Mouse (Mus musculus): ENCODE measurements around the gene Mif.
A peak's percentile ranks its signal among the peaks of the same experiment; 100 is the strongest.

The Mif gene

DNA sequence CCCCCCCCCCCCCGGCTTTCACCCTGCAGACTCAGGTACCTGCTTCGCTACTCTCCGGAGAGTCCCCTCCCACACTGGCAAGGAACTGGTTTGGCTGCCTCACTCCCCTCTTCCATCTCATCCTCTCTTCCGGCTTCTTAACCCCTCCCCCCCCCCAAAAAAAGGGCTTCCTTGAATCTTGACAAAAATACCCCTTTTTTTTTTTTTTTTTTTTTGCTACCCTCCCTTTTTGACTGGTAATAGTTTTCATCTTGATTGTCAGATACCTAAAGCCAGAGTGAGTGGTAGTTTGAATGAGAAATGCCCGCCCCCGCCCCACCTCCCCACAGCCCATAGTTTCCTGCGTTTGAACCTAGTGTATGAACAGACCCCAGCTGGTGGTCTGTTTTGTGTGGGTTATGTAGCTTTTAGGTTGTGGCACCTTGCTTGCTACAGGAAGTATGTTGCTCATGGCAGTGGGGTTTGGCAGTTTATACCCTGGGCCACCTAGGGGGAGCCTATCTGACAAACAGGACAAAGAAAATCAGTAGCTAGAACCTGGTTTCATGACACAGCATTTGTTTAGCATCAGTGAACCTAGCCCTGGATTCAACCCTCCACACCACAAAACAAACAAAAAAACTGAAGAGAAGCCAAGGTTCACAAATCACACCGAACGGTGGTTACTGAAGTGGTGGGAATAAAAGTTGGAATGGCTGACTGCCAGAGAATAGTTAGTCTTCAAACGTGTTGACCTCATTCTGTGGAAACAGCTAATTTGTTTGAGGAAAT is 24.1 kb downstream of the Mif start:
- DNase-seq: peak; percentile 95

DNA sequence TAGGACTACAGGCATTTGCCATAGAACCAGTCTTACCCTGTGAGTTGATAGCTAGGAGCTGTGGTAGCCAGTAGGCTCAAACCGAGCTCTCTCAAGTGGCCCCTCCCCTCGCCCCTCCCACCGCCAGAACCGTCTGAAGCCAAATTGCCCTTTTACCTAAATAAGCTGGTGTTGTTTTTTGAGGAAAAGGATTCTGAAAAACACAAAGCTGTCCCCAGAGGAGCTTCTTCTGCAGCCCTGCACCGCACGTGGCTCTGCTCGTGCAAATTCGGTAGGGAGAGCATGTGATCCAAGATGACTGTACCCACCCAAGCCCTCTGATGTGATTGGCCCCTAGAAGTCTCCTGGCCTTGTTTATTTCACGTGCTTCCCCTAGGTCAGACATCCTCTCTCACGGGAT is 24.7 kb downstream of the Mif start:
- DNase-seq: peak; percentile 96

GRCm38 (mm10) chr10:75834721-75835120 is 25.3 kb downstream of the Mif start:
- DNase-seq: no peak

DNA sequence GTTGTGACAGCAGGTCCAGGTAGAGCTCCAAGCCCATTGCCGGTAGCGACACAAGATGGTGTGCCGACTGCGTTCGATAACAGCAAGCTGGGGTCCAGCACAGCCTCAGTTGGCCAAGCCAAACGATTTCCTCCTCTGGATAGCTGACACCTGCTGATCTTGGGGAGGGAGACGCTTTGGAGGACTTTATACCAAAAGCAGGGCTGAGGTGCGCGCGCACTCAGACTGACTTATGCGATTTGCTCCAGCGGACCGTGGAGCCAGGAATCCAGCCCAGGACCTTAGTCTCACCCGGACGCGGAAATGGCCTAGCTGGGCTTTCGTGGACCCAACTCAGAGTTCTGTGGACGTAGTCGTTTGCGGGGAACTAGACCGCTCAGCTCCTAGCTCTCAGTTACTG is 25.8 kb downstream of the Mif start:
- DNase-seq: peak; percentile 95

- DNase-seq: no peak
Observed at GRCm38 (mm10) chr10:75833456-75834080, 26.5 kb downstream of the Mif start.

GRCm38 (mm10) chr10:75832272-75832895 is 27.7 kb downstream of the Mif start:
- DNase-seq: peak; percentile 88

GRCm38 (mm10) chr10:75830275-75830670 is 29.8 kb downstream of the Mif start:
- no peak for DNase-seq

DNA sequence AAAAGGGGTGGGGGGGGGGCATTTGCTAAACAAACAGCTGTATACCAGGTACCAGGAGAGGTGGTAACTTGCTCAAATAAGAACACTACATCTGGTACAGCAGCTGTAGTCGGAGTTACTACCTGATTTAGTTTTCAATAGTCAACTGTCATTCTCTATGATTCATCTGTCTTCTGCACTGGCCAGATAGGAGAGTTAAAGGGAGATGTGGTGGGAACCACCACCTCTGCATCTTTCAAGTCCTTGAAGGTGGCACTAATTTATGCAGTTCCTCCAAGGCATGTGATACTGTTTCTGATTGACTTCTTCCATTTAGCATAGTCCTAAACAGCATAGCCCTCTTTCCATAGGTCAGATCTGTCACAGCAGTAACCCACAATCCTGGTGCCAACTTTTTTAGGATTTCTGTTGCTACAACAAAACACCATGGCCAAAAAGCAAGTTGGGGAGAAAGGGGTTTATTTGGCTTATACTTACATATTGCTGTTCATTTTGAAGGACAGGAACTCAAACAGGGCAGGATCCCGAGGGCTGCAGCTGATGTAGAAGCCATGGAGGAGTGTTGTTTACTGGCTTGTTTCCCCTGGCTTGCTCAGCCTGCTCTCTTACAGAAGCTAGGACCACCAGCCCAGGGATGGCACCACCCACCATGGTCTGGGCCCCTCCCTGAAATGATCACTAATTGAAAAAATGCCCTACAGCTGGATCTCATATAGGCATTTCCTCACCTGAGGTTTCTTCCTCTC is 30.3 kb downstream of the Mif start:
- no peak for DNase-seq

DNA sequence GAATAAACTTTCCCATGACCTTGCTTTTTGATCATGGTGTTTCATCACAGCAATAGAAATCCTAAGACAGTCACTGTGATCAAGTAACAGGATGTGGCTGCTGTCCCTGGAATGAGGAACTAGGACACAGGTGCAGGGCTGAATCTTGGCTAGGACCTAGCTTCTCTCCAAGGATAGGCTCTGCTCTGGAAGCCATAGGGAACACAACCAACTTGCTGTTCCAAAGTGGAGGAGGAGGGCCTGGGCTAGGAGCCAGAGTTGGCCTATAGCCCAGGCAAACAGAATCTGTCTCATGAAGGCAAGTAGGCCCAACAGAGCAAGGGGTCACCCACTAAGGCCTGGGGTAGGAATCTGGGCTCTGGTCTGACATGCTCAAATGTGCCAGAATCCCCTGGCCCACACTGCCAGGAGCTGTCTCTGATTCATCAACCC is 31.5 kb downstream of the Mif start:
- DNase-seq: peak; percentile 63

DNA sequence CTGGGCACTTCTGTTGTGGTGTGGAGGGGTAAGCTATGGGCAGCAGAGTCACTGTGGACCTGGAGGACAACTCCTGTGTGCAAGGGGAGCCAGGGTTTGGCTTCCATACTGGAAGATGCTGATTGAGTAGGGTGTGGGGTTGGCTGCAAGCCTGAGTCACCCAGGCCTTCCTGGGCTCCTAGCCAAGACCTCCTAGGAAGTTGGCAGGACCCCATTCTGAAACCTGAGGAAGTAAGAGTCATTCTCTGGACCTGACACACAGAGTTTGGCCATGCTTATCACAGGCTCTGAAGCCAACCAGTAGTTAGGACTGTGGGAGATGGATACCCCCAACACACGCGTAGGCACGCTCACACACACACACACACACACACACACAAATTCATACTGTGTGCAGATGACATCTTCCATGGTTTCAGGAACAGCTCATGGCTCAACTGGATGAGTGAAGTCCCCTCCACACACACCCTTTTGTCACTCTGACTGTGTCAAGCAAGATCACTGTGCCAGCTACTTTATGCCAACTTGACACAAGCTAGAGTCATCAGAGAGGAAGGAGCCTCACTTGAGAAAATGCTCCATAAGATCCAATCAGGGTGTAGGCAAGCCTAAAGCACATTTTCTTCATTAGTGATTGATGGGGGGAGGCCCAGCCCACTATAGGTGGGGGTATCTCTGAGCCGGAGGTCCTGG is 32.2 kb downstream of the Mif start:
- peak; percentile 90 for DNase-seq

DNA sequence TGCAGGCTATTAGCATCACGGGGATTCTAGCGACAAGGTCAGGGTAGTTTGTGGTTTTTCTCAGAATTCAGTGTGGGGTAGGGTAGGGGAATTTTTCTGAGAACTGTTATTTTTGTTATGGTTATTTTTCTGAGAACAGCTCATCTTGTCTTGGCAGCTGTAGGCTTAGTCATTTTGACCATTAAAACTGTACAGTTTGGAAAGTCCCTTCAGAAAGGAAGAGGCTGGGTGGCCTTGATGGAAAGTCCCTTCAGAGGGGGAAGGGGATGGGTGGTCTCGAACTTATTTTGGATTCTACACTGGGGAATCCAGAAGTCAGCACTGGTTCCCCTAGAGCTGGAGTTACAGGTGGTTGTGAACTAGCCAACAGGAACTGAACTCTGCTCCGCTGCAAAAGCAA is 35.5 kb downstream of the Mif start:
- DNase-seq: no peak

DNA sequence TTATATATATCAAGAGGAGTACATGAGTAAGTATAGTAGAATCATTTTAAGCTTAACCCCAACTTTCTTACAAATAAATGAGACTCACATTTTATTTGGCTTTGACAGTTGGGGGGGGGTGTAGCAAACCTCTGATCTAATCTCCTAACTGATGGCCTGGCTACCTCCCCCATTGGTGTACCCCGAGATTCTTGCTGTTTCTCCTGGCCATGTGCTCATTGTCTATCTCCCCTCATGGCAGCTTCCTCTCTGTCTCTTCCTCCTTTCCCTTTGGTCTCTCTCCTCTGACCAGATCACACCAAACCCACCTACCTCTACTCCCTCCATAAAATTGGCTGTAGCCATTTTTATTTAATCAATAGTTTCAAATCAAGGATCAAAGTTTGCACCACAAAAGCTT is 36.3 kb downstream of the Mif start:
- DNase-seq: no peak

DNA sequence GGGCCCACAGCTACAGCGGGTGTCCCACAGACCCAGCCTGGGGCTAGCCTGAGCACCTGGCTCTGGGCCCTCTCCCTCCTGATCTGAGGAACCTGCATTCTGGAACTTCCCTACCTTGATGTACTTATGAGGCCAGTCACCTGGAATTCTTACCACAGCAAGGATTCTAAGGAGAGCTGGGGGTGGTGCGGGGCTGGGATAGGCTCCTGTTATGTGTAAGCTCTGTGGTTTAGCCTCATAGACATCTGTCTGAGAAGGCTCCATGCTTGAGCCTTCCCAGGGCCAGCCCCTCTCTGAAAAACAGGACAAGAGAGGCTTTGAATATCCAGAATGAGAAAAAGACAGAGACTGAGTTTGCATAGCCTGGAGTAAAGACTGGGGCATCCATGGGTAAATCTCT is 37.6 kb downstream of the Mif start, which contains the start of gene Gstt4:
Gene Gstt4, minus strand, starts transcription at position 101 of the 400 bp plus-strand sequence.
- DNase-seq: no peak

DNA sequence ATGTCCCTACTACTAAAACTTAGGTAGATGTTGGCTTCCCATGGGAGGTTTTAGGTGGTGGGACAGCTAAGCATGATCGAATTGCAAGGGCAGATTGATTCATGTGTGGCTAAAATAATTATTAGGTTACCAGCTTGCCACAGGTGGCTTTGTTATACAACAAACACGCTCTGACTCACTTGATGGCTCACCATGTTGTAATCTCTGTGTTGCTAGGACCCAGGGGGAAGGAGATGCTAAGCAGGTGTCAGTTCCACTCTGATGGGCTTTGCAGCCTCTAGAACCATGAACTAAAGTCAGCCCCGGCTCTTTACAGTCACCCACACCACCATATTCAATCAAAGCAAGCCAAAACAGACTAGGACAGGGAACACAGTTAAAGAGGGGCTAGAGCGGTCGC is 40.2 kb downstream of the Mif start:
- no peak for DNase-seq

- no peak for DNase-seq
Observed at GRCm38 (mm10) chr10:75818641-75819040, 41.4 kb downstream of the Mif start.
